Mouse (Mus musculus): Measurements from ENCODE around the gene Zdhhc16. TPM values are rescaled to one million over a fixed set of nuclear protein-coding genes. Genes with fewer than 3 reads are reported as not detected.

The Zdhhc16 gene
- 10 to 100 TPM; 19.9 to 20.9 TPM for total RNA-seq (2021)
- long read RNA-seq, experiment 1, transcript Zdhhc16-201 (11 exons, 1,821 nt) = major isoform, 21 of 52 reads
- long read RNA-seq, experiment 1, partial matches to known transcripts = 2 of 52 reads
- long read RNA-seq, experiment 1, other reads (novel, unspliced or antisense) = 29 of 52 reads
- long read RNA-seq, experiment 2, transcript Zdhhc16-201 (11 exons, 1,821 nt) = major isoform, 16 of 32 reads
- long read RNA-seq, experiment 2, partial matches to known transcripts = 0 of 32 reads
- long read RNA-seq, experiment 2, other reads (novel, unspliced or antisense) = 16 of 32 reads

DNA sequence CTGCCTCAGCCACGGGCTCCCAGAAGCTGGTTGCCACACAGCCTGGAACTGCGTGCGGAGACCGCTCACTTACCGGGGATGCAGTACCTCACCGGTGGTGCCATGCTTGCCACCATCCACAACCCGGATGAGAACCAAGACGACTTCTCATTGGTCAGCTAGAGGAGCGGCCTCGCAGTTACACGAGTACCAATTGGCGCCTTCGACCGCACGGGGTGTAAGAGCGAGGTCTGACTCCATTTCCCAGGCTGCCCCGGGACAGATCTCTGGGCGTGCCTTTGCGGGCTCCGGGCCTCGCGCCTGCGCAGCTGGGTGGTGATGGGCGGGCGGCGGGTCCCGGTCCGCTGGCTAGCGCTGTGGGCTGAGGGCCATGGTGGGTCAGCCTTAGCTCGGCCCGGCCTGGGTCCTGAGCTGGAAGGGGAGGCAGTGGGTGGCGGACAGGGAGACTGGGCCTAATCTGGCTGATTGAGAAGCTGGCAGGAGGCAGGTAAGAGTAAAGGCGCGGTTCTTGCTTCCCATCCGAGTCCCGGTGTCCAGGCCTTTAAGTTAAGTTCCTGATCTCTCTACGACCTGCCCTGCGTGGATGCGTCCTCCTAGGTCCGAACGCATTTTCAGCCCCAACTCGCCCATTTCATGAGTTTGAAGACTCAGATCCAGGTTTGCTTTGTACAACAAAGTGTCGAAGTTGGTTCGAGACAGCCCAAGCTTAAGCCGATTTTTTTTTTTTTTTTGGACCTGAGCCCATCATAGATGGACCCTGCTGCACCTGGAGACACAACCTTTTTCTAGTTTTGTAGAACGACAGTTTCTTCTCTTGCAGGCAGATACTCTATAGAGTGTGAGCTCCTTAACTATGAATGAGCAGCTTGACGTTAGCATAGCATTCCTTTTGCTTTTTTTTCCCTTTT lies at the start of gene Zdhhc16, which contains the start of gene Exosc1:
Zdhhc16 (plus strand) TSS at position 302 of the 908 bp plus-strand sequence.
Exosc1 (minus strand) TSS at position 245 of the 908 bp plus-strand sequence.
- intact Hi-C loops (cut with DNase I) = loop anchor here (5.0 kb wide), 1 partner anchor 36 kb away; the partner anchor contains the start of gene Rrp12
- peak; percentile 98 for DNase-seq

DNA sequence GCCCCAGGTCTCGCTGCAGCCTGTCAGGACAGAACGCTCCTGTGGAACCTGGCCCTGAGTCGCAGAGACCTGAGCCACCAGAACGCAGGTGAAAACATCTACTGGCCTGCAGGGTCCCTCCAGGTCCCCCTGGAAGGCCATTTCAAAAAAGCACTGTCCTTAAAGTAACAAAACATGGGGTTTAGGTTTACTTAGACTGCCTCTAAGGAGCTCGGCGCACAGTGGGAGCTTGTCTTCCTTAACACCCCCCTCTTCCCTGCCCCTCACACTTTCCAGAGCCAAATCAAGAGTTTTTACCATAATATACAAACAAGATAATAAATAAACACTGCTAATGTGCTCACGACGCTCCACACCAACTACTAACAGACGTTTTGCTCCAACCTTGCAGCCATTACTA lies 49.4 kb upstream of the Zdhhc16 start:
- no peak for DNase-seq
- intact Hi-C loops (cut with DNase I) = no loop called here

DNA sequence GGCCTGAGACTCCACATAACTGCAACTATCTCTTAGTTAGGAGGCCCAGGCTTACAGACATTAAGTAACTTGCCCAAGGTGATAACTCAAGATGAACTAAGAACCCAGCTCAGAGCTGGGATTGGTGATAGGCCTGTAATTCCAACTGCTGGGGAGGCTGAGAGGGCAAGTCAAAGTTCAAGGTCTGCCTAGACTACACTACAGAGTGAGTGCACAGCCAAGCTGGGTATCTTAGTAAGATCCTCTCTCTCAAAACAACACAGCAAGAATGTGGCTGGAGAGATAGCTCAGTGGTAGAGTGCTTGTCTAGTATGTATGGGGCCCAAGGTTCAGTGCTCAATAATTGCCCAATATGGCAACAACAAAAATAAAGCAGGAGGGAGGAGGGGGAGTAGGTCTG lies 45.1 kb upstream of the Zdhhc16 start:
- intact Hi-C loops (cut with DNase I) = no loop called here
- no peak for DNase-seq

DNA sequence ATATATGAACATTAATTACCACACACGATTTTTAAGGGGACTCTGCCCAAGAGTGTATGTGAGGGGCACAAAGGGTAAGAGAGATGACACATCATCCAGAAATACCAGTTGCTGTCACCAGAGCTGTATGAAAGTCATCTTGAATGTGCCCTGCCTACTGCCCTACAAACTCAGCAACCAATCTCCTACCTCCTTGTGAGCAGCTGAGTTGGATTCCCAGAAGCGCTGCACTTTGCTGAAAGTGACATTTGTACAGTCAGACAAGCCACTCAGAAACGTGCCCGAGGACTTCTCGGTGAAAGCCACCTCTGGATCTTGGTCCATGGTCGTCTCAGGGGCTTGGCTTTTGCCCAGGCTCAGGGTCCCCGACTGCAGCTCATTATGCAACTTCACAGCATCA lies 38.3 kb upstream of the Zdhhc16 start:
- no peak for DNase-seq

DNA sequence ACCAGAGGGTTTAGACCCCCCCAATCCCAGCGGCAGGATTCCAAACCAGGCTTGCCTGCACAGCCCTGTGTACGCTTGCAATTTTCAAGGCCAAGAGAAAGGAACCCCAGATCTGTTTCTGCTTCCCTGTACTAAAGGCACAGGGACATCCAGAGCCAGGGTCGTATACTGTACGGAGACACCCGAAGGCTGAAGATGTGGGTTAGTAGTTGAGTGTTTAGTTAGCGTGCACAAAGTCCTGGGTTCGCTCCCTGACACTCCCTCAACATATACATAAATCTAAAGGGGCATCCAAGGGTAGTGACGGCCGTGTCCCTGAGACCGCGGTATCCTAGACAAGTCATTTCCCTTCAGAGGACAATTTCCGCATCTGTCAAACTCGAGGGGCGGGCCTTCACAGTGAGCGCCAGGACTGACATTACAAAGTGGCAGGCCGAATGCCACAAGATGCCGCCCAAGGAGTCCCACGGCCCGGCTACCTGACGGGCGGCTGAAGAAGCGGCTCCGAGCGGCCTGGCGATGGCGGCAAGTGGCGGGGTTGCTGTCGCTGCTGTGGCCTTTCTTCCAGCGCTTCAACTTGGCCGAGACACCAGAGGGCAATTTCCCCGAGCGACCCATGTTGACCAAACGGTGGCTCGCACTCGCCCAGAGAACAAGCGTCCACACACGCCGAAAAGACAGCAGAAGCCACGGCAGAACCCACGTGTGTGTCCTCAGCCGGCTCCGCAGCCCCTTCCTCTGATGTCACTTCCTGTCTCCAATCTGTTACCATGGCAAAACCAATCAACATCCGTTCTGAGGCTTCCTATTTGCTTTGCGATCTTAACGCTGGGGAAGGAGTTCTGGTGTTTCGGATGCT lies 37.6 kb upstream of the Zdhhc16 start, which contains the start of gene Rrp12:
Rrp12 (minus strand) TSS at position 714 of the 859 bp plus-strand sequence.
- peak; percentile 69 to 82 for DNase-seq
- intact Hi-C loops (cut with DNase I) = loop anchor here (5.0 kb wide), 1 partner anchor 37 kb away; the partner anchor contains the start of genes Exosc1 and Zdhhc16

More for the DNA sequence above, 38.3 kb upstream of the Zdhhc16 start:
- intact Hi-C loops (cut with DNase I) = loop anchor here (5.0 kb wide), 1 partner anchor 37 kb away; the partner anchor contains the start of genes Exosc1 and Zdhhc16

DNA sequence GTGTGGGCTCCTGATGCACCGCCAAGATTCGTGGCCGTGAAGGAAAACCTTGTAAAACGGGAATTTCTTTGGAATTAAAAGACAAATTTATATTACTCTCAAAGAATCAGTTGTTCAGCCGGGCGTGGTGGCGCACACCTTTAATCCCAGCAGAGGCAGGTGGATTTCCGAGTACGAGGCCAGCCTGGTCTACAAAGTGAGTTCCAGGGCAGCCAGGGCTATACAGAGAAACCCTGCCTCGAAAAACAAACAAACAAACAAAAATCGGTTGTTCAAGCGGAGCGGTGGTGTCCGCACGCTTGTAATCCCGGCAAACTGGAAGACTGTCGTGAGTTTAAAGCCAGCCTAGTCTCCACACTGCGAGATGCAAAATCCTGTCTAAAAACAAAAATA lies 37.0 kb upstream of the Zdhhc16 start:
- no peak for DNase-seq
- intact Hi-C loops (cut with DNase I) = loop anchor here (5.0 kb wide), 1 partner anchor 36 kb away; the partner anchor contains the start of genes Exosc1 and Zdhhc16

DNA sequence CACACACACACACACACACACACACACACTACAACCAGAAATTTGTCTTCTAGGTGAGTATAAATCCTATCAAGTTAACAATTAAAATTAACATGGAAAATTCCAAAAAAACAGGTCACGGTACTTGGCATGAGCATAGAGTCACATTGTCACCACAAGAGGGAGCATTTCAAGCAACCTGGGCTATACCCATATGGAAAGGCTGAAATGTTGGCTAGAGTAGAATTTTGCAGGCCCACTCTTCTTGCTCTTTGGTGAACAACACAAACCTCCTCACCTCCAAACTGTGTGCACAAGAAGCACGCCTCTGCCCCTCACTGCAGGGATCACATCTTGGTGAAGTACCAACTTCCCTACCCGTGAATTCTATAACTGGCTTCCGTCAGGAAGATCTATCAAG lies 34.4 kb upstream of the Zdhhc16 start:
- intact Hi-C loops (cut with DNase I) = loop anchor here (2.0 to 5.0 kb wide), 2 partner anchors 33 to 128 kb away; partner anchors contain the start of genes Exosc1 and Zdhhc16
- DNase-seq = peak in 1 of 2 experiments; percentile 33

DNA sequence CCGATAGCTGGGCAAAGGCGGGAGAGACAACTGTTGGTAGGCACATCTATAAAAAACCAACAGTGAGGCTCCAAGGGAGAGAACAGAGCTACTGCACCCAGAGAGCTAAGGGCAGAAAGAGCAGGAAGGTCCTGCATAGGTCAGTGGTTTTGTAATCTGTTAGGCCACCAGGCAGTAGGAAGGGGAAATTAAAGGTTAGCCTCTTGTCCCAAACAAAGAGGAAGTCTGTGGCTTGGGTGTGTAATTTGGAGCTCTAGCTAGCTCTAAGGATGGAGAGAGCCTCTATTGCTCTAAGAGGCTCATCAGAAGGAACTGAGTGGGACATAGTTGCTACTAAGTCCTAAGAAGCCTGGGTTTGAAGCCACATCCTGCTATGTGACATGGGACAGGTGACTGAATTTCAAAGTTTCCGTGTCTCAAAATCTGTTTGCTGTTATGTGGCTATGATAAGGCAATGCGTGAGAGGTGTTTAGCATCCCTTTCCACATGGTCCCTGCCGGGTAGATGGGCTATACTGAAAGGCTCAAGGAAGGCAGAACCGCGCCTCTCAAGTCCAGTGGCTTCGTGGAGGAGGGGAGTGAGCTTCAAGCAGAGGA lies 32.7 kb upstream of the Zdhhc16 start:
- DNase-seq = no peak
- intact Hi-C loops (cut with DNase I) = no loop called here

DNA sequence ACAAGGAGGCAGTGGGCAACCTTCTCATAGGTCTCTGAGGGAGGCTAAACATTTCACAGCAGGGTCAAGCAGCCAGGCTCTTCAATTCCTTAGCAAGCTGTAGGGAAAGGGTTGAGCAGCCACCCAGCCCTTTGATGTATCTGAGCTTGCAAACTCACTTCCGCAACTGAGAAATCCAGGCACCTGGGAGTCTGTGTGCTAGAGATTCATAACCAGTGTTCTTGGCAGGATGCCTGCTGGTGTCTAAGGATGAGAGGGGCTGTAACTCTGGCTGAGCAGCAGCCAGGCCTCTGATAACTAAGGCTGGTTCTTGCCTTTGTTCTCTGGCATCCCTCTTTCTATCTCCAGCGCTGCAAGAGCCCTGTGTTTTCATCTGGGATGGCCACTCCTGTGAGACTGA lies 31.6 kb upstream of the Zdhhc16 start:
- intact Hi-C loops (cut with DNase I) = no loop called here
- DNase-seq = no peak

DNA sequence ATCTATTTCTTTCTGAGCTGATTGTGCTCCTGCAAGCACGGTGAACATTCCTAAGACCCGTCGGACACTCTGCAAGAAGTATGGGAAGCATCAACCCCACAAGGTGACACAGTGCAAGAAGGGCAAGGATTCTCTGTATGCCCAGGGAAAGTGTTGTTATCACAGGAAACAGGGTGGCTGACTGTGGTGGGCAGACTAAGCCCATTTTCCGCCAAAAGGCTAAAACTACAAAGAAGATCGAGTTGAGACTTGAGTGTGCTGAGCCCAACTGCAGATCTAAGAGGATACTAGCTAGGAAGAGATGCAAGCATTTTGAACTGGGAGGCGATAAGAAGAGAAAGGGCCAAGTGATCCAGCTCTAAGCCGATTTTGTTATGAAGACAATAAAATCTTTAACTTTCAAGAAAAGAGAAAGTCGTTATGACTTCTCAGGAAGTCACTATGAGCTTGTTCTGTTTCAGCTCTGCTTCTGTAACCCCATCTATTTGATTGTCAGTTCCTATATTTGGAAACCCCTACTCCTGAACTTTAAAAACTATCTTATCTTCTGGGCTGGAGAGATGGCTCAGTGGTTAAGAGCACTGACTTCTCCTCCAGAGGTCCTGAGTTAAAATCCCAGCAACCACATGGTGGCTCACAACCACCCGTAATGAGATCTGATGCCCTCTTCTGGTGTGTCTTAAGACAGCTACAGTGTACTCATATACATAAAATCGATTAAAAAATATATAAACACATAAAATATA lies 30.3 kb upstream of the Zdhhc16 start:
- no peak for DNase-seq
- intact Hi-C loops (cut with DNase I) = no loop called here

DNA sequence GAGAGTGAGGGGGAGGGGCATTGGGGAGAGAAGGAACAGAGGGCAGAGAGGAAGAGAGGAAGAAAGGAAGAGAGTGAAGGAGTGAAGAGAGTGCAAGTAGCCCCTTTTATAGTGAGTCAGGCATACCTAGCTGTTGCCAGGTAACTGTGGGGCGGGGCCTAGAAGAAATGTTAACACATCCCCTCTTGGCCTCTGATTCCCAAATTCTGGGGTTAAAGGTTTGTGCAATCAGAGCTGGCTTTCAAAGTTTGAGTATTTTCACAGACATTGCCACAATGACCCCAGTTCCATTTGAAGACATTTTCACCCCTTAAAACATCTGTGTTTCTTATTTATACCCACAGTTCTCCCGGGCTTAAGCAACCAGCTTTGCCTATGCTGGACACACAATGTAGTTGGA lies 28.0 kb upstream of the Zdhhc16 start:
- intact Hi-C loops (cut with DNase I) = no loop called here
- no peak for DNase-seq

DNA sequence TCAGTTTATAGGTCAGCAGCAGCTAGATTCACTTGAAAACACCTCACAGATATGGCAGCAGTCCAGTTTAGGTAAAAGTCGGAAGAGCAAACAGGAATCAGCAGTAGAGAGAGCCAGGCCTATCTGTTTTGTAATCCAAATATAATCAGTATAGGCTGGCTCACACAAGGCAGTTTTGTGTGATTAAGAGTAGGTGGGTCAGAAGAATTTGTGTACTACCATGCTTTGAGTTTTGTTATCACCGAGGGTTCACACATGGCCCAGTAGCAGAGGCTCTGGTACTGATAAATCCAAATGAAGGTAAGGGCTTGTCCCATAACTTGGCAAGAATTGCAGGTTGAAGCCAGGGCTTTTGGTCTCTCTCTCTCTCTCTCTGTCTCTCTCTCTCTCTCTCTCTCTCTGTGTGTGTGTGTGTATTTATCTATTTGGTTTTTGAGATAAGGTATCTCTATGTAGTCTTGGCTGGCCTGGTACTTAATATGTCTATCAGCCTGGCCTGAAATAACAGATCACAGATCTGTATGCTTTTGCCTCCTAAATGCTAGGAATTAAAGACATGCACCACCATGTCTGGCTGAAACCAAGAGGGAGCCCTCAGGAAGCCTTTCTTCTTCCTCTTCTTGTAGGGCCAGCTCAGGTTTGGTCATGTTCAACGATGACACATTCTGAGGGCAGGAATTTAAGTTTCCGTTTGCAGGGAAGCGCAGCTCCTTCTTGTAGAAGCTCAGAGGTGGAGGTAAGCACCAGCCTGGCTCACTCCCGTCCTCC lies 26.8 kb upstream of the Zdhhc16 start:
- intact Hi-C loops (cut with DNase I) = no loop called here
- DNase-seq = no peak

DNA sequence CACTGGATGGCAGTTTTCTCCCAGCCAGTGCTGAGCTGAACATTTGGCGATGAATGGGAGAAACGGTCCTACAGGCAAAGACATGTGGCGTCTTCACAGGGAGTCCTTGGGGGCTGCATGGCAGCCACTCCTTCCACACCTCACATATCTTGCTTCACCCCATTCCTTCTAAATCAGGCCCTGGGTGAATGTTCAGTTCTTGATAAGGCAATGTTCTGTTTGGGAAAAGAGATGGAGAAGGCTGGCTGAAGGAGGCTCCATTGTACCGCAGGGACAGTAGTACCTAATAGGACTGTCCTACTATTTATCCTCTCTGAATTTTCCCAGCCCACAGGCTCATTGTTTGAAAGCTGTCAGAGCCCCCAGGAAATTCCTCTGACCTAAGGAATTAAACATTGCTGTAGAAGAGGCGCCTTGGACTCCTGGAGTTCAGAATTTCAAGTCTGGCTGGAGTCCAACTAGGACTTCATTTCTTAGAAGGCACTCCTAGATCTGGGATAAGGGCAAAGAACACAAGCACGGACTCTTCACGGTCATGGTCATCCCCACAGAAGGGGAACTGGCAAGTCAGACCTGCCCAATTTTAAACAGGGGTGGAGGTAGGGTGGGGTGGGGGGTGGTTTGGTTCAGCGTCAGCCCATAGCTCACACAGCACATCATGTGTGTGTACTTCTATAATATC lies 26.1 kb upstream of the Zdhhc16 start:
- DNase-seq = no peak
- intact Hi-C loops (cut with DNase I) = no loop called here

DNA sequence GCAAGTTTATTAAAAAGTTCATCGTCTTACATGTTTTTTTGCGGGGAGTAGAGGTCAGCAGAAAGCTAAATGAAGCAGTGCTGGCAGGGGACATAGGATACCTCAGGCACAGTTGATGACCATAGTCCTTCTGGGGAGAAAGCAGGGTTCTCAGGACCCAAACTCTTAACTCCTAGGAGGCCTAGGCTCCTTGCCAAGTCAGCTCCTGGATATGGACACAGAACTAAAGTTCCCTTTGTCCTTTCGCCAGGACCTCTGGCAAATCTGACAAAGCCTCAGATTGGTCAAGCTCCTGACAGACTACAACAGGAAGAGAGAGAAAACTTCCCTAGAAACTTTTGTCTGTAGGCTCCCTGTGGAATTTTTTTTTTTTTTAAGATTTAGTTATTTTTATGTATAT lies 24.5 kb upstream of the Zdhhc16 start:
- intact Hi-C loops (cut with DNase I) = no loop called here
- DNase-seq = no peak

DNA sequence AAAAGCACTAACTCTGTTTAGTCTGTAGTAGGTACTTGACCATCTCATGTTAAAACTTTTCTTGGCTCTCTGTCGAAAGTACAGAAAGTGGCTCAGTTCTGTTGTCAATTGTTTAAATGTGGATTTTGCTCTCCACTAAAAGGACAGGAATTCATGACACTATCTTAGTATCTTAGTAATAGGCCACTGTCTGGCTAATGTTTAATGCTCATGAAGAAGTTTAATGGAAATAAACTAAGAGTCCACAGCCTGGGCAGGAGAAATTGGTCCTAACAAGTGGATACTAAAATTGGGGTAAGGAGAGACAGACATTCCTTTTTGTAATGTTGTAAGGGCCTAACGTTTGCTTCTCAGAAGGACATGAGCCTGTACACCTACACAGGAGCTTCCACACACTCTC lies 22.9 kb upstream of the Zdhhc16 start:
- no peak for DNase-seq
- intact Hi-C loops (cut with DNase I) = loop anchor here (5.0 kb wide), 1 partner anchor 112 kb away; no protein-coding TSS in a partner anchor

DNA sequence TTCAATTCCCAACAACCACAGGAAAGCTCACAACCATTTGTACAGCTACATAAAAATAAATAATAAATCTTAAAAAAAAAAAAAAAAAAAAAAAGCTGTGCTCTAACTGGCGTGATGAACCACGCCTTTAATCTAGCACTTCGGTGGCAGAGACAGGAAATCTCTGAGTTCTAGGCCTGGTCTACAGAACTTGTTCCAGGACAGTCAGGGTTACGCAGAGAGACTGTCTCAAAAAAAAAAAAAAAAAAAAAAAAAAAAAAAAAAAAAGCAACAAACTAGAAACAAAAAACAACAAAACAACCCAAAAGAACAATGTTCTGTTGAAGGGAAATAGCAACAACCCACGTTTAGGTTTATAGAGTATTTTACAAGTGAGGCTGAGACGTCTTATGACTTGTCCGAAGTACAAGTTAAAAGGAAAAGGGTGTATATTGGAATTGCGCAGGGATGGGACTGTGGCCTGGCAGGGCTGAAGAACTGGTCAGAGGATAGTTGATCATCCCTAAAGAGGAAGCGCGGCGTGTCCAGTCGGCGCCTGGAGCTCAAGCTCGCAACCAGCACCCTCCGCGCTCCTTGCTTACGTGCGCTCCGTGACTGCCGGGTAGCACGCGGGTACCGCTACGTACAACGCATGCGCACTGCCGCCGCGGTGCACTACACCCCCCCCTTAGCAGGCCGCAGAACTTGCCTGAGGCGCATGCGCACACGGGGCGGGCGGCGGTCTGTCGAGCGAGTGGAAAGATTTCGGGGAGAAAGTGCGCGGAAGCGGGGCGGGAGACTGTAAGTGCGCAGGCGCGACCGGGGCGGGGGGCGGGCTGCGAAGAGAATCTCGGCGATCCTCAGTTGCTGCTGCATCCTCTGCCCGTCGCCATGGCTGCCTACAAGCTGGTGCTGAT lies 21.9 kb upstream of the Zdhhc16 start, which contains the start of gene Pgam1:
Pgam1 (plus strand) TSS at position 746 of the 896 bp plus-strand sequence.
- intact Hi-C loops (cut with DNase I) = loop anchor here (5.0 kb wide), 1 partner anchor 111 kb away; no protein-coding TSS in a partner anchor
- DNase-seq = peak; percentile 97 to 99
